Mouse (Mus musculus) liver, adult 2 months (tissue): ENCODE measurements around the gene Ube2l3. TPM values are rescaled to one million over a fixed set of nuclear protein-coding genes. Genes with fewer than 3 reads are reported as not detected.

ENCODE experiments used
- DNase-seq: peaks from one replicate; pipeline ENCODE4 v3.0.0-alpha.2; 2011; ENCODE audit warnings: low read depth, low spot score; ENCODE audit errors: extremely low read depth
- H3K27ac ChIP-seq: fragments of 200-500 bp; replicated peaks from 2 replicates; pipeline ENCODE4 v1.5.1; 2012; ENCODE audit warnings: low read depth, mild to moderate bottlenecking, control low read depth, inconsistent platforms, low read length; ENCODE audit not compliant: insufficient read depth
- H3K27me3 ChIP-seq: fragments of 200-500 bp; 2 replicates; pipeline ENCODE4 v1.6.1; 2012; ENCODE audit warnings: mild to moderate bottlenecking, moderate library complexity, low read length, inconsistent platforms; ENCODE audit not compliant: control insufficient read depth, insufficient read depth
- H3K36me3 ChIP-seq: fragments of 200-500 bp; 2 replicates; pipeline ENCODE4 v1.6.1; 2012; ENCODE audit warnings: low read length, inconsistent platforms; ENCODE audit not compliant: control insufficient read depth, insufficient read depth
- H3K4me1 ChIP-seq: fragments of 200-500 bp; 2 replicates; pipeline ENCODE4 v1.6.1; 2011; ENCODE audit warnings: low read length; ENCODE audit not compliant: control insufficient read depth, insufficient read depth
- H3K4me3 ChIP-seq: fragments of 200-500 bp; 2 replicates; pipeline ENCODE4 v1.5.1; 2011; ENCODE audit warnings: low read depth, mild to moderate bottlenecking, control low read depth, low read length, moderate library complexity; ENCODE audit not compliant: insufficient read depth
- H3K79me2 ChIP-seq: fragments of 200-500 bp; 2 replicates; pipeline ENCODE4 v1.6.1; 2012; ENCODE audit warnings: inconsistent platforms, mild to moderate bottlenecking, low read length, moderate library complexity; ENCODE audit not compliant: control insufficient read depth, insufficient read depth
- H3K9ac ChIP-seq: fragments of 200-500 bp; 2 replicates; pipeline ENCODE4 v1.6.1; 2012; ENCODE audit warnings: low read depth, mild to moderate bottlenecking, control low read depth, inconsistent platforms, low read length
- CTCF ChIP-seq: fragments of 200-500 bp; IDR thresholded peaks from 2 replicates; pipeline ENCODE4 v1.5.1; 2011; ENCODE audit warnings: low read depth, low read length, control low read depth
- POLR2A ChIP-seq: fragments of 200-500 bp; IDR thresholded peaks from 2 replicates; pipeline ENCODE4 v1.6.1; 2011; ENCODE audit warnings: low read length, control low read depth; ENCODE audit not compliant: insufficient read depth; ENCODE audit errors: extremely low read depth
- WGBS: fragments of 180-500 bp; shearing (Covaris S2); methylation state at CpG from one replicate; pipeline ENCODE4 v1.1.7; 2018; 5-methylcytosine and 5-hydroxymethylcytosine counted together
- polyA plus RNA-seq: library from polyadenylated mRNA; depleted of rRNA; stranded (reverse); fragments of >200 nt; gene quantifications from 2 replicates; pipeline ENCODE4 v1.2.3, GENCODE M21; 2012; rRNA removed
- total RNA-seq: library from RNA; depleted of rRNA; stranded (reverse); fragments of >200 nt; gene quantifications from 2 replicates; pipeline ENCODE4 v1.2.3, GENCODE M21; 2014; rRNA removed

Ube2l3 gene
- total and polyA plus RNA-seq, 2 experiments = 33.8 to 45.7 TPM

GRCm38 (mm10) chr16:17121569-17121968 lies 80.9 kb downstream of the Ube2l3 start:
- H3K79me2 ChIP-seq = no peaks in the 10 kb centered on the region
- no peak overlapping the region for H3K27ac ChIP-seq
- WGBS = 78% methylated on average over 14 of the region's 14 CpGs
- no peaks in the 10 kb centered on the region for H3K36me3 ChIP-seq
- no peak overlapping the region for H3K4me3 ChIP-seq
- DNase-seq = no peak
- no peaks in the 10 kb centered on the region for H3K27me3 ChIP-seq
- no peak for TF ChIP-seq CTCF
- TF ChIP-seq POLR2A = no peak
- H3K9ac ChIP-seq = no peak overlapping the region
- 0 out of 2 replicates have a peak, but pooled peaks cover 2% of the 10 kb centered on the region for H3K4me1 ChIP-seq

GRCm38 (mm10) chr16:17117309-17117799 lies 85.1 kb downstream of the Ube2l3 start:
- no peaks in the 10 kb centered on the region for H3K36me3 ChIP-seq
- H3K27ac ChIP-seq = no peak overlapping the region
- 71% methylated on average over 5 of the region's 5 CpGs for WGBS
- TF ChIP-seq POLR2A (no peak), CTCF (no peak)
- H3K79me2 ChIP-seq = no peaks in the 10 kb centered on the region
- no peaks in the 10 kb centered on the region for H3K4me1 ChIP-seq
- H3K9ac ChIP-seq = no peak overlapping the region
- no peak for DNase-seq
- no peaks in the 10 kb centered on the region for H3K27me3 ChIP-seq
- H3K4me3 ChIP-seq = no peak overlapping the region

GRCm38 (mm10) chr16:17110771-17111743 lies 91.4 kb downstream of the Ube2l3 start, which contains the start of gene Ppil2:
Gene Ppil2 (minus strand): TSS chr16:17111257.
- DNase-seq = peak; percentile 82
- Histone ChIP-seq H3K36me3 (peaks cover 4% of the 10 kb centered on the region), H3K27me3 (no peaks in the 10 kb centered on the region), H3K27ac (peak within 1 kb of the TSS; percentile 57), H3K9ac (peak within 1 kb of the TSS; percentile 83), H3K79me2 (peaks cover 6% of the 10 kb centered on the region; the same call in 1 of the 2 replicates), H3K4me1 (peaks cover 5% of the 10 kb centered on the region; the same call in 1 of the 2 replicates), H3K4me3 (peak within 1 kb of the TSS; percentile 81)
- 4% methylated on average over 38 of the region's 38 CpGs for WGBS
- peak; percentile 50; the same call in 1 of the 2 replicates for TF ChIP-seq POLR2A
- TF ChIP-seq CTCF = no peak

GRCm38 (mm10) chr16:17104600-17104999 lies 97.8 kb downstream of the Ube2l3 start:
- DNase-seq = no peak
- WGBS = 77% methylated on average over 4 of the region's 4 CpGs
- Histone ChIP-seq H3K27ac (no peak overlapping the region), H3K27me3 (no peaks in the 10 kb centered on the region), H3K4me1 (no peaks in the 10 kb centered on the region), H3K9ac (no peak overlapping the region), H3K4me3 (no peak overlapping the region), H3K36me3 (peaks cover 12% of the 10 kb centered on the region), H3K79me2 (0 out of 2 replicates have a peak, but pooled peaks cover 2% of the 10 kb centered on the region)
- TF ChIP-seq CTCF (no peak), POLR2A (no peak)

GRCm38 (mm10) chr16:17102630-17103220 lies 99.7 kb downstream of the Ube2l3 start:
- no peak overlapping the region for H3K4me3 ChIP-seq
- no peak overlapping the region for H3K9ac ChIP-seq
- TF ChIP-seq CTCF (no peak), POLR2A (no peak)
- H3K79me2 ChIP-seq = no peaks in the 10 kb centered on the region
- no peak for DNase-seq
- no peaks in the 10 kb centered on the region for H3K4me1 ChIP-seq
- H3K27me3 ChIP-seq = no peaks in the 10 kb centered on the region
- WGBS = 83% methylated on average over 7 of the region's 7 CpGs
- H3K27ac ChIP-seq = no peak overlapping the region
- peaks cover 14% of the 10 kb centered on the region for H3K36me3 ChIP-seq

Other genes with a start within 250 kb of the Ube2l3 start
- 81.4 and 91.2 TPM in 2 replicates for gene Mapk1, start 219.3 kb downstream of the Ube2l3 start, total RNA-seq
- gene Mapk1, start 219.3 kb downstream of the Ube2l3 start, polyA plus RNA-seq = 42.8 and 50.1 TPM in 2 replicates
- 0.34 and 0.55 TPM in 2 replicates for gene Ypel1, start 133.0 kb downstream of the Ube2l3 start, total RNA-seq
- gene Ypel1, start 133.0 kb downstream of the Ube2l3 start, polyA plus RNA-seq = 0.43 and 0.78 TPM in 2 replicates
- 49.7 and 55.0 TPM in 2 replicates for gene Ppil2, start 91.4 kb downstream of the Ube2l3 start, total RNA-seq
- gene Ppil2, start 91.4 kb downstream of the Ube2l3 start, polyA plus RNA-seq = 48.0 and 48.4 TPM in 2 replicates
- not detected in 2 replicates for gene 2610318N02Rik, start 77.5 kb downstream of the Ube2l3 start, total RNA-seq
- gene 2610318N02Rik, start 77.5 kb downstream of the Ube2l3 start, polyA plus RNA-seq = 0.33 TPM in 1 of 2 replicates, not detected in the other
- gene Sdf2l1, start 70.3 kb downstream of the Ube2l3 start, total RNA-seq = 50.5 and 71.5 TPM in 2 replicates
- 70.0 and 72.3 TPM in 2 replicates for gene Sdf2l1, start 70.3 kb downstream of the Ube2l3 start, polyA plus RNA-seq
- 0.28 and 0.94 TPM in 2 replicates for gene Ydjc, start 58.0 kb downstream of the Ube2l3 start, total RNA-seq
- 0.22 and 0.48 TPM in 2 replicates for gene Ydjc, start 58.0 kb downstream of the Ube2l3 start, polyA plus RNA-seq
- 0.07 TPM in 1 of 2 replicates, not detected in the other for gene Ccdc116, start 55.4 kb downstream of the Ube2l3 start, total RNA-seq
- gene Ccdc116, start 55.4 kb downstream of the Ube2l3 start, polyA plus RNA-seq = 0.05 and 0.07 TPM in 2 replicates
- not detected in 2 replicates for gene Rimbp3, start 6.0 kb upstream of the Ube2l3 start, total RNA-seq
- not detected in 2 replicates for gene Rimbp3, start 6.0 kb upstream of the Ube2l3 start, polyA plus RNA-seq
- gene Hic2, start 30.9 kb upstream of the Ube2l3 start, total RNA-seq = 0.83 and 1.2 TPM in 2 replicates
- 0.87 and 1.1 TPM in 2 replicates for gene Hic2, start 30.9 kb upstream of the Ube2l3 start, polyA plus RNA-seq
- gene Tmem191c, start 73.4 kb upstream of the Ube2l3 start, total RNA-seq = 0.37 and 0.87 TPM in 2 replicates
- gene Tmem191c, start 73.4 kb upstream of the Ube2l3 start, polyA plus RNA-seq = 0.97 and 1.4 TPM in 2 replicates
- gene Serpind1, start 128.7 kb upstream of the Ube2l3 start, total RNA-seq = 636 and 666 TPM in 2 replicates
- gene Serpind1, start 128.7 kb upstream of the Ube2l3 start, polyA plus RNA-seq = 368 and 398 TPM in 2 replicates
- 15.9 and 18.8 TPM in 2 replicates for gene Snap29, start 203.3 kb upstream of the Ube2l3 start, total RNA-seq
- gene Snap29, start 203.3 kb upstream of the Ube2l3 start, polyA plus RNA-seq = 3.9 and 4.2 TPM in 2 replicates
- gene Pi4ka, start 203.7 kb upstream of the Ube2l3 start, total RNA-seq = 17.9 and 25.8 TPM in 2 replicates
- 18.0 and 21.4 TPM in 2 replicates for gene Pi4ka, start 203.7 kb upstream of the Ube2l3 start, polyA plus RNA-seq
- gene Crkl, start 249.3 kb upstream of the Ube2l3 start, total RNA-seq = 9.6 and 15.2 TPM in 2 replicates
- gene Crkl, start 249.3 kb upstream of the Ube2l3 start, polyA plus RNA-seq = 28.0 and 28.8 TPM in 2 replicates